Mouse (Mus musculus): Measurements from ENCODE around the gene Igf1r. TPM values are rescaled to one million over a fixed set of nuclear protein-coding genes. Genes with fewer than 3 reads are reported as not detected.

Gene Igf1r
- total and polyA plus RNA-seq, 2 experiments from 2014 or later: 12.1 to 40.3 TPM

DNA sequence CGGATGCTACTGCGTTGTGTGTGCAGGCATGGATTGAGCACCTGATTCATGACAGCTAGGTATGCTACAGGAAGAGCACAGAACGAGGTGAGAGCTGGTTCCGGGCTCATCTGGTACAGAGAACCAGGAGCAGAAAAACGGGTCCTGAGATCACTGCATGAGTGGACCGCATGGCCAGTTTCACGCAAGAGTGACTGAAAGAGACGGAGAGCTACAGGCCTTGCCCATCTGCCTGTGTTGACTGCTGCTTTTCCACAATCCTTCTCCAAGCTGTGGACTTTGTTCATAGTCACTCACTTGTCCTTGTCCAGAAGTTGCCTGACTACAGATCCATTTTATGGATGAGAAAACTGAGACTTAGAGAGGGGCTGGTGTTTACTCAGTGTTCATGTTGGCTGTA, 111.5 kb downstream of the Igf1r start:
- H3K4me2 ChIP-seq (ENCODE audit: low read depth, low read length, poor library complexity, severe bottlenecking): no peak overlapping the region
- ATAC-seq (ENCODE audit: low FRiP score): no peak
- H3K27ac ChIP-seq (ENCODE audit: low read depth, low read length): no peak overlapping the region
- no peaks in the 10 kb centered on the region for H3K27me3 ChIP-seq (ENCODE audit: insufficient read depth, low read length)
- H3K4me1 ChIP-seq (ENCODE audit: insufficient read depth, low read length): peaks cover 5% of the 10 kb centered on the region; the same call in 1 of the 2 replicates
- TF ChIP-seq CTCF (IDR thresholded peaks at IDR 0.05): no peak
- 95% methylated on average over 8 of the region's 8 CpGs for WGBS
- no peak overlapping the region for H3K4me3 ChIP-seq (ENCODE audit: low read depth, low read length)
- no peak overlapping the region for H3K9ac ChIP-seq (replicated peaks; ENCODE audit: low read length, poor library complexity, severe bottlenecking)
- H3K36me3 ChIP-seq (ENCODE audit: insufficient read depth, low read length): no peaks in the 10 kb centered on the region
- H3K9me3 ChIP-seq (ENCODE audit: low read length): no peaks in the 10 kb centered on the region
- no peak for DNase-seq (ENCODE audit: low spot score)

DNA sequence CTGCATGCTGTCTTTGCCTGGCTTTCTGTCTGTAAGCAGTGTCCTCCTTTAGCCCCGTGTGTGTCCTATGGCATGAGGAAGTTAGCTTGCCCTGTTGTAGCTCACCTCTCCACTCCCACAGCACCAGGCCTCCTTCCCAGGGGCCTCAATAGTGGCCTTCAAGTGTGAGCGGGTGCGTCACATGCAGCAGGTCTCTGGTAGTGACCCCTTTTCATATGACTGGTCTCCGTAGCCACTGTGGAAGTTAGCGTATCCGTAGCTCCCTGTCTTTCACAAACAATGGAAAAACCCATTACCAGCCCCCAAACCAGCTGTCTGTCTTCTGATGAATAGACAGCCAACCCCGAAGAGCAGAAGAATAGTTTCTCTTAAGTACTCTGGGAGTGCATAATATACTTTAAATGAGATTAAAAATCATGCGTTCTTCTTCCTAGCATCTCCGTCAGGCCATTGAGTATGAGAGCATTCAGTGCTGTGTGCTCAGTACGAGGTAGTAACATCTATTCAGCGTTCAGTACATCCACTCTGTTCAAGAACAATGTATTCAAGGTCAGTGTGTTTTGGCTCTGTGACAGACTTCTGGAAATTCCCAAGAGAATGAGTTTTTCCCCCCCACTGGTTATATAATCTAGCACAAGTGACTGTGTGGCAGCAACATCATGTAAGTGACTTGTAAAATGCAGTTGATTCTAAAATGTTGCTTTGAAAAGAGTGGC, 112.2 kb downstream of the Igf1r start:
- 21% methylated on average over 11 of the region's 11 CpGs for WGBS
- Histone ChIP-seq H3K4me2 (ENCODE audit: low read depth, low read length, poor library complexity, severe bottlenecking) (no peak overlapping the region), H3K27ac (ENCODE audit: low read depth, low read length) (no peak overlapping the region), H3K36me3 (ENCODE audit: insufficient read depth, low read length) (no peaks in the 10 kb centered on the region), H3K4me3 (ENCODE audit: low read depth, low read length) (no peak overlapping the region), H3K27me3 (ENCODE audit: insufficient read depth, low read length) (no peaks in the 10 kb centered on the region), H3K4me1 (ENCODE audit: insufficient read depth, low read length) (peaks cover 5% of the 10 kb centered on the region; the same call in 1 of the 2 replicates), H3K9ac (replicated peaks; ENCODE audit: low read length, poor library complexity, severe bottlenecking) (no peak overlapping the region), H3K9me3 (ENCODE audit: low read length) (no peaks in the 10 kb centered on the region)
- TF ChIP-seq CTCF (IDR thresholded peaks at IDR 0.05): no peak
- ATAC-seq (ENCODE audit: low FRiP score) (no peak), DNase-seq (ENCODE audit: low spot score) (no peak)

DNA sequence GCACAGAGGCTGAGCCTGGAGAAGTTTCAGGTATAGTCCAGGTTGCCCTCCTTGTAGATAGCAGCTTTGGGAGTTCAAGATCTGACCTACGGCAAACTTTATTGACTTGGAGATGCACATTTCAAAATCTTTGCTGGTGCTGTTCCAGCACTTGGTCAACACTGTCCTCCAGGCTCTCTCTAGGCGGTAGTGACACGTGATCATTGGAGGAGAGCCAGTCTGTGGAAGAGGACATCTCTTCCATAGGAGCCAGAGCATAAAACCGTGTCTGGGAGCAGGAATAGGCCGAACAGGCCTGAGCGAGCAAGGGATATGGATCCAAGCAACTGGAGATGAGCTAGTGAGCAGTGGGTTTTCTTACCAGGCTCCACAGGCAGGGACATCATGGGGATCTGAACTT, 113.3 kb downstream of the Igf1r start:
- 85% methylated on average over 6 of the region's 6 CpGs for WGBS
- TF ChIP-seq CTCF (IDR thresholded peaks at IDR 0.05): no peak

DNA sequence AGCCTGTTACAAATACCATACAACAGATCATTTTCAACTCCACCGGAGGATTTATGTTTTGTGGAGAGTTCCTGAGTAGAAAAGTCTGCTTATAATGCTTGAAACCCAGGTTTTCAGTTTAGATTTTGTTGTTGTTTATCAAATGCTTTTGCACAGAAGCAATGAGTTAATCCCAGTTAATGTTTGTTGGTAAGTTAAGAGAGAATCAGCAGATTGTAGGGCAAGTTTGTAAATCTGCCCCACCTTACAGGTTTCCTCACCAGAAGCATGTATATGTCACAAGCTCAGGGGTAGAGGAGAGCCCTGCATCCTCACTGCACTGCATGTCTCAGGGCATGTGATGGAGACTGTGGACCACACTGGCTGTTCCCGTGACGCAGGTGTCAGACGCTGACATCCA, 114.7 kb downstream of the Igf1r start:
- no peak overlapping the region for H3K4me3 ChIP-seq (ENCODE audit: low read depth, low read length)
- TF ChIP-seq CTCF (IDR thresholded peaks at IDR 0.05): no peak
- H3K36me3 ChIP-seq (ENCODE audit: insufficient read depth, low read length): no peaks in the 10 kb centered on the region
- H3K9ac ChIP-seq (replicated peaks; ENCODE audit: low read length, poor library complexity, severe bottlenecking): no peak overlapping the region
- ATAC-seq (ENCODE audit: low FRiP score): no peak
- no peak for DNase-seq (ENCODE audit: low spot score)
- H3K9me3 ChIP-seq (ENCODE audit: low read length): no peaks in the 10 kb centered on the region
- 92% methylated on average over 4 of the region's 4 CpGs for WGBS
- H3K4me2 ChIP-seq (ENCODE audit: low read depth, low read length, poor library complexity, severe bottlenecking): no peak overlapping the region
- H3K27me3 ChIP-seq (ENCODE audit: insufficient read depth, low read length): no peaks in the 10 kb centered on the region
- peaks cover 1% of the 10 kb centered on the region; the same call in 1 of the 2 replicates for H3K4me1 ChIP-seq (ENCODE audit: insufficient read depth, low read length)
- no peak overlapping the region for H3K27ac ChIP-seq (ENCODE audit: low read depth, low read length)

More for the DNA sequence above, 113.3 kb downstream of the Igf1r start:
- Histone ChIP-seq H3K4me3 (ENCODE audit: low read depth, low read length) (no peak overlapping the region), H3K9ac (replicated peaks; ENCODE audit: low read length, poor library complexity, severe bottlenecking) (no peak overlapping the region), H3K4me2 (ENCODE audit: low read depth, low read length, poor library complexity, severe bottlenecking) (no peak overlapping the region), H3K4me1 (ENCODE audit: insufficient read depth, low read length) (peaks cover 5% of the 10 kb centered on the region; the same call in 1 of the 2 replicates), H3K9me3 (ENCODE audit: low read length) (no peaks in the 10 kb centered on the region), H3K27me3 (ENCODE audit: insufficient read depth, low read length) (no peaks in the 10 kb centered on the region), H3K27ac (ENCODE audit: low read depth, low read length) (no peak overlapping the region), H3K36me3 (ENCODE audit: insufficient read depth, low read length) (no peaks in the 10 kb centered on the region)
- no peak for DNase-seq (ENCODE audit: low spot score)
- no peak for ATAC-seq (ENCODE audit: low FRiP score)

DNA sequence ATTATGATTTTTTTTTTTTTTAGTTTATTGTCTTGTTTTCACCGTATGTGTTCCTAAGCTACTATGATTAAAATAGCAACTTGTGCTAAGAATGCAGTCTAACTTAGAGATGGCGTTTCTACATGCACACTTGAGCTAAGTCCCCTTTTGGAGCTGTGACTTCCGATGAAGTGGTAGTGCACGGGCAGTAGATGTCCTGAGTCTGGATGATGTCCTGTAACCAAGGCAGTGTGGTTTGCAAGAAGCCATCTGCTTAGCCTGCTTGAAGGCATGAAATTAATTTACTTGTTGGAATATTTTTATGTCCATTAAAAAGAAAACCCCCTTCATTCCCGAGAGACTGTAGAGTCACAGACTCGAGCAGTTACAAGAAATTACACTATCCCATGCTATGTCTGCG, 116.7 kb downstream of the Igf1r start:
- Histone ChIP-seq H3K27me3 (ENCODE audit: insufficient read depth, low read length) (no peaks in the 10 kb centered on the region), H3K4me1 (ENCODE audit: insufficient read depth, low read length) (no peaks in the 10 kb centered on the region), H3K36me3 (ENCODE audit: insufficient read depth, low read length) (no peaks in the 10 kb centered on the region), H3K4me3 (ENCODE audit: low read depth, low read length) (no peak overlapping the region), H3K9ac (replicated peaks; ENCODE audit: low read length, poor library complexity, severe bottlenecking) (no peak overlapping the region), H3K4me2 (ENCODE audit: low read depth, low read length, poor library complexity, severe bottlenecking) (no peak overlapping the region), H3K27ac (ENCODE audit: low read depth, low read length) (no peak overlapping the region), H3K9me3 (ENCODE audit: low read length) (no peaks in the 10 kb centered on the region)
- no peak for TF ChIP-seq CTCF (IDR thresholded peaks at IDR 0.05)
- no peak for ATAC-seq (ENCODE audit: low FRiP score)
- DNase-seq (ENCODE audit: low spot score): no peak
- WGBS: 57% methylated on average over 7 of the region's 7 CpGs

DNA sequence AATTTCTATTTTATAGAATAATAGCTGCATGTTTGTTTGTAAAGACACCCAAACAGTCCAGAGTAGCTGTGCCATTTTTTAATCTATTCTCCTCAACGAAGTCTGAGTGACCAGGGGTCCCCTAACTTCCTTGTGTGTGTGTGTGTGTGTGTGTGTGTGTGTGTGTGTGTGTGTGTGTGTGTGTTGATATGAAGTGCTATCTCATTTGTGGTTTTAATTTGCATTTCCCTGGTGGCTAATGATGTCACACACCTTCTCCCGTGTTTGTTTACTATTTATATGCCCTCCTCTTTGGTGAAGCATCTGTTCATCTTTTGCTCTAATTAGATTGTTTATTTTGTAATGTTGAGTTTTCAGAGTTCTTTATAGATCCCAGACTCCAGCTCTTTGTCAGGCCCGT, 117.4 kb downstream of the Igf1r start:
- Histone ChIP-seq H3K4me3 (ENCODE audit: low read depth, low read length) (no peak overlapping the region), H3K27me3 (ENCODE audit: insufficient read depth, low read length) (no peaks in the 10 kb centered on the region), H3K9ac (replicated peaks; ENCODE audit: low read length, poor library complexity, severe bottlenecking) (no peak overlapping the region), H3K9me3 (ENCODE audit: low read length) (no peaks in the 10 kb centered on the region), H3K4me2 (ENCODE audit: low read depth, low read length, poor library complexity, severe bottlenecking) (no peak overlapping the region), H3K36me3 (ENCODE audit: insufficient read depth, low read length) (no peaks in the 10 kb centered on the region), H3K4me1 (ENCODE audit: insufficient read depth, low read length) (no peaks in the 10 kb centered on the region), H3K27ac (ENCODE audit: low read depth, low read length) (no peak overlapping the region)
- no peak for TF ChIP-seq CTCF (IDR thresholded peaks at IDR 0.05)
- ATAC-seq (ENCODE audit: low FRiP score) (no peak), DNase-seq (ENCODE audit: low spot score) (no peak)
- 50% methylated on average over 3 of the region's 3 CpGs for WGBS
